Mouse (Mus musculus) liver, embryonic 13.5 days (tissue): Measurements from ENCODE around the gene Ostm1. TPM values are rescaled to one million over a fixed set of nuclear protein-coding genes. Genes with fewer than 3 reads are reported as not detected.

Source experiments
- ATAC-seq: fragments of 200-750 bp; cut with Nextera tagmentation; 2 replicates; pipeline ENCODE4 v1.8.0; 2017; ENCODE audit warnings: low read depth, mild to moderate bottlenecking, moderate number of reproducible peaks, moderate library complexity
- DNase-seq: peaks from one replicate; pipeline ENCODE4 v3.0.0; 2022
- H3K27ac ChIP-seq: fragments of 300-500 bp; sonication (generic); 2 replicates; pipeline ENCODE4 v1.5.1; 2015; ENCODE audit warnings: moderate library complexity, mild to moderate bottlenecking, inconsistent platforms
- H3K27me3 ChIP-seq: fragments of 300-500 bp; sonication (generic); 2 replicates; pipeline ENCODE4 v1.6.1; 2015; ENCODE audit warnings: mild to moderate bottlenecking, inconsistent platforms
- H3K36me3 ChIP-seq: fragments of 300-500 bp; sonication (generic); 2 replicates; pipeline ENCODE4 v1.6.1; 2015; ENCODE audit warnings: mild to moderate bottlenecking, inconsistent platforms
- H3K4me1 ChIP-seq: fragments of 300-500 bp; sonication (generic); replicated peaks from 2 replicates; pipeline ENCODE4 v1.6.1; 2015; ENCODE audit warnings: inconsistent platforms
- H3K4me2 ChIP-seq: fragments of 300-500 bp; sonication (generic); 2 replicates; pipeline ENCODE4 v1.6.1; 2015; ENCODE audit warnings: inconsistent platforms, mild to moderate bottlenecking, moderate library complexity
- H3K4me3 ChIP-seq: fragments of 300-500 bp; sonication (generic); replicated peaks from 2 replicates; pipeline ENCODE4 v1.5.1; 2015; ENCODE audit warnings: mild to moderate bottlenecking, inconsistent platforms
- H3K9ac ChIP-seq: fragments of 300-500 bp; sonication (generic); 2 replicates; pipeline ENCODE4 v1.6.1; 2015; ENCODE audit warnings: mild to moderate bottlenecking, inconsistent platforms
- H3K9me3 ChIP-seq: fragments of 300-500 bp; sonication (generic); replicated peaks from 2 replicates; pipeline ENCODE4 v1.6.1; 2016; ENCODE audit warnings: inconsistent platforms
- WGBS: fragments of 180-500 bp; shearing (Covaris S2); methylation state at CpG from one replicate; pipeline ENCODE4 v1.1.7; 2015; ENCODE audit not compliant: insufficient replicate concordance; 5-methylcytosine and 5-hydroxymethylcytosine counted together
- polyA plus RNA-seq: library from polyadenylated mRNA; unstranded; fragments of >200 nt; fragmentation: Nextera tagmentation; extraction: Ambion mirVana; gene quantifications from 2 replicates; pipeline ENCODE4 v1.2.1, GENCODE M21; 2015

The Ostm1 gene
- polyA plus RNA-seq, 1 experiment from 2014 or later = 15.6 TPM

DNA sequence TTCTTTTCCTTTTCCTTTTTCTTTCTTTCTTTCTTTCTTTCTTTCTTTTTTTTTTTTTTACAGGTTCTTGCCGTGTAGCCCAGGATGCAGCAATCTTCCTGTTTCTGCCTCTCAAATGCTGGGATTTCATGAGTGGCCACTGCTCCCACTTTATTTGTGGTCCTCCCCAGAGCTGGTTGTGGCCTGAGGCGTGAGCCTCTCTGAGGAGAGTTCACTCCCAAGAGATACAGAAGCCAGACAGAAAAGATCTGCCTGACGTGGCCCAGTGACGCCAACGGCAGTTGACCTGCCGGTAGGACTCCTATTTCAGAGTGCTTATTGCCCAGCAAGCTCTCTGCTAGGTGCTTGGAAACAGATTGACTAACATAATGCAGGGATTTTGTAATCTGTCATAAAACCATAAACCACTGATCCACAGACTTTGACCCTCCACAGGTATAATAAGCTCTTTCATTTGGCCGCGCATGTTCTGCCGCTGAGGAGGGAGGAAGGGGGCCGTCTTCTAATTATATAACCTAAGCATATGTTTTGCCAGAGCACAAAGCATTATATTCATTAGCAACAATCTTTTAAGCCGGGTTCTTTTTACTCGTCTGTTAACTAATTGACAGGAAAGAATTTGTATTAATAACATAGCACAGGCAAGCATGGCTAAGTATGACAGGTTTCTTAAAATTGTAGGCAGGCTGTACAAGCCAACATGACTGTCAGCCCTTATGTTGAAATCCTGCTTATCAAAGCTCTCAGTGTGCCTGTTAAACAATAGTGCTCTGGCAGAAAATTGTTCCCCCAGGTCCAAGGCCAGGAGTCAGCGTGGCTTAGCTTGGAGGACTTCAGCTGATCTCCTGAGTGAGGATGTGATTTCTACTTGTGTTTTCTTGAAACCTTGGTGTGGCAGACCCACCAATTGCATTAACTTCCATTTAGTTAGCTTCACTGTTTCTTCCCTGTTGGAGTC lies 139.9 kb downstream of the Ostm1 start:
- Histone ChIP-seq H3K4me3 (no peak overlapping the region), H3K36me3 (no peaks in the 10 kb centered on the region), H3K27ac (no peak overlapping the region), H3K4me1 (no peaks in the 10 kb centered on the region), H3K27me3 (no peaks in the 10 kb centered on the region), H3K9me3 (no peaks in the 10 kb centered on the region), H3K9ac (no peak overlapping the region), H3K4me2 (no peak overlapping the region)
- no peak for ATAC-seq
- WGBS = 72% methylated on average over 13 of the region's 13 CpGs
- DNase-seq = no peak

- ATAC-seq = no peak
Observed at GRCm38 (mm10) chr10:42729607-42730006, 146.0 kb downstream of the Ostm1 start.

GRCm38 (mm10) chr10:42734546-42735060 lies 151.0 kb downstream of the Ostm1 start:
- no peak for DNase-seq
- no peak for ATAC-seq
- Histone ChIP-seq H3K27ac (no peak overlapping the region), H3K9me3 (no peaks in the 10 kb centered on the region), H3K9ac (no peak overlapping the region), H3K4me3 (no peak overlapping the region), H3K4me2 (no peak overlapping the region), H3K36me3 (no peaks in the 10 kb centered on the region), H3K4me1 (no peaks in the 10 kb centered on the region), H3K27me3 (no peaks in the 10 kb centered on the region)
- 48% methylated on average over 5 of the region's 5 CpGs for WGBS

More at GRCm38 (mm10) chr10:42729607-42730006, 146.0 kb downstream of the Ostm1 start:
- no peak overlapping the region for H3K27ac ChIP-seq
- no peaks in the 10 kb centered on the region for H3K27me3 ChIP-seq
- H3K4me1 ChIP-seq = no peaks in the 10 kb centered on the region
- H3K4me2 ChIP-seq = no peak overlapping the region
- H3K4me3 ChIP-seq = no peak overlapping the region
- WGBS = 50% methylated on average over 2 of the region's 2 CpGs
- no peak overlapping the region for H3K9ac ChIP-seq
- H3K36me3 ChIP-seq = no peaks in the 10 kb centered on the region
- DNase-seq = no peak
- H3K9me3 ChIP-seq = no peaks in the 10 kb centered on the region

- ATAC-seq = no peak
- H3K4me2 ChIP-seq = no peak overlapping the region
- no peak overlapping the region for H3K9ac ChIP-seq
- WGBS = 48% methylated on average over 10 of the region's 10 CpGs
- no peak overlapping the region for H3K4me3 ChIP-seq
- no peaks in the 10 kb centered on the region for H3K36me3 ChIP-seq
- no peak overlapping the region for H3K27ac ChIP-seq
- H3K4me1 ChIP-seq = no peaks in the 10 kb centered on the region
- H3K27me3 ChIP-seq = no peaks in the 10 kb centered on the region
- no peak for DNase-seq
- no peaks in the 10 kb centered on the region for H3K9me3 ChIP-seq
Observed at GRCm38 (mm10) chr10:42751813-42752212, 168.2 kb downstream of the Ostm1 start.

Other genes starting within 250 kb of the Ostm1 start
- 2.4 and 2.7 TPM in 2 replicates for gene Afg1l, start 105.3 kb upstream of the Ostm1 start, polyA plus RNA-seq
- 294 and 318 TPM in 2 replicates for gene Snx3, start 81.8 kb upstream of the Ostm1 start, polyA plus RNA-seq
- gene Nr2e1, start 190 bp upstream of the Ostm1 start, polyA plus RNA-seq = not detected in 2 replicates
- gene Sec63, start 177.7 kb downstream of the Ostm1 start, polyA plus RNA-seq = 9.8 and 10.5 TPM in 2 replicates